Mouse (Mus musculus): ENCODE measurements around the gene Macrod1. TPM values are rescaled to one million over a fixed set of nuclear protein-coding genes. Genes with fewer than 3 reads are reported as not detected.
"Not testable (repeated sequence)": the region's sequence is repeated elsewhere in the genome, so short reads cannot be mapped to it uniquely, and the experiment has no call there.

The Macrod1 gene
- polyA plus RNA-seq, 1 experiment, result 6.2 TPM

- 58% methylated on average over 34 of the region's 35 CpGs for WGBS
Measured at GRCm38 (mm10) chr19:7069781-7070763, 13.5 kb downstream of the Macrod1 start.

DNA sequence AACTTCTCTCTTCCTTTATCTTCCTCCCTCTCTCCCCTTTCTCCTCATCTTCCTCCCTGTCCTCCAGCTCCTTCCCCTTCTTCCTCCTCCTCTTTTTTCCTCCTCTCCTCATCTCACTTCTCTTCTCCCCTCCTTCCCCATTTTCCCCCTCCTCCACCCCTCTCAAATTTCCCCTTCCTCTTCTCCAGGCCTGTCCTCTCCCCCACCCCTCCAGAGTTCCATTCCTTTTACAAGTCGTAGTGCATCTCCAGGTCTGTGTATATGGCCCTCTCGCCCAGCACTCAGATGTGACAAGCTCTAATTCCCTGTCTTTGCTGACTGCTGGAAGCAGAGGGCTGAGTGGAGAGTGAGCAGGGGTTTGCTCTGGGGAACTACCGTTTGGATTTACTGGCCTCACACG is 14.2 kb downstream of the Macrod1 start:
- Histone ChIP-seq H3K4me1 (ENCODE audit: control insufficient read depth, insufficient read depth, low read length) (peaks cover 2% of the 10 kb centered on the region; the same call in 1 of the 2 replicates), H3K27ac (ENCODE audit: control insufficient read depth, insufficient read depth, low read depth, low read length, poor library complexity) (no peak overlapping the region), H3K4me3 (replicated peaks; ENCODE audit: control insufficient read depth, low read depth, low read length) (no peak overlapping the region)
- WGBS, result 60% methylated on average over 4 of the region's 4 CpGs
- no peak for TF ChIP-seq CTCF (IDR thresholded peaks at IDR 0.05; ENCODE audit: control insufficient read depth, insufficient read depth, low read length)
- TF ChIP-seq POLR2A (IDR thresholded peaks at IDR 0.05; ENCODE audit: borderline replicate concordance, control insufficient read depth, low read depth, low read length), result no peak

More at GRCm38 (mm10) chr19:7069781-7070763, 13.5 kb downstream of the Macrod1 start:
- TF ChIP-seq CTCF (IDR thresholded peaks at IDR 0.05; ENCODE audit: control insufficient read depth, insufficient read depth, low read length) (no peak), POLR2A (IDR thresholded peaks at IDR 0.05; ENCODE audit: borderline replicate concordance, control insufficient read depth, low read depth, low read length) (no peak)
- no peak overlapping the region for H3K4me3 ChIP-seq (replicated peaks; ENCODE audit: control insufficient read depth, low read depth, low read length)
- peaks cover 2% of the 10 kb centered on the region; the same call in 1 of the 2 replicates for H3K4me1 ChIP-seq (ENCODE audit: control insufficient read depth, insufficient read depth, low read length)
- H3K27ac ChIP-seq (ENCODE audit: control insufficient read depth, insufficient read depth, low read depth, low read length, poor library complexity), result no peak overlapping the region

DNA sequence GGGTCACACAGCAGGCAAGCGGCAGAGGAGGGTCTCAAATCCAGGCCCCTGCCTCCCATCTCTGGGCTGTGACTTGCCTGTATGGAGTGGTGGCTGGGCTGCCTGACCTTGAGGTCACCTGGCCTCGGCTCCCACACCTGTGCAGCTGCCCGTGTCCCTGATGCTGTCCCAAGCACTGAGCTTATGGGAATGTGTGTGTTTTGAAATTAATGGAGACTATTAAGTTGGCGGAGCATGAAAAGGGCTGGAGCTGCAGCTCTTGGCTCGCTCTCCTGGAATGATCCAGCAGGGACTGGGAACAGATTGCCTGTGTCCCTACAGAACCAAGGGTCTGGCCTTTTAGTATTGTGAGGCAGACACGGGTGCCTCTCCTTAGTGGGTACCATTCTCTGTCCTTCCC is 15.6 kb downstream of the Macrod1 start:
- no peak for TF ChIP-seq POLR2A (IDR thresholded peaks at IDR 0.05; ENCODE audit: borderline replicate concordance, control insufficient read depth, low read depth, low read length)
- Histone ChIP-seq H3K27ac (ENCODE audit: control insufficient read depth, insufficient read depth, low read depth, low read length, poor library complexity) (no peak overlapping the region), H3K4me3 (replicated peaks; ENCODE audit: control insufficient read depth, low read depth, low read length) (no peak overlapping the region), H3K4me1 (ENCODE audit: control insufficient read depth, insufficient read depth, low read length) (no peaks in the 10 kb centered on the region; the same call in 1 of the 2 replicates)
- WGBS, result 81% methylated on average over 6 of the region's 6 CpGs

- WGBS, result 87% methylated on average over 12 of the region's 12 CpGs
- Histone ChIP-seq H3K27ac (ENCODE audit: control insufficient read depth, insufficient read depth, low read depth, low read length, poor library complexity) (no peak overlapping the region), H3K4me1 (ENCODE audit: control insufficient read depth, insufficient read depth, low read length) (no peaks in the 10 kb centered on the region; the same call in 1 of the 2 replicates), H3K4me3 (replicated peaks; ENCODE audit: control insufficient read depth, low read depth, low read length) (no peak overlapping the region)
- TF ChIP-seq POLR2A (IDR thresholded peaks at IDR 0.05; ENCODE audit: borderline replicate concordance, control insufficient read depth, low read depth, low read length) (no peak), CTCF (IDR thresholded peaks at IDR 0.05; ENCODE audit: control insufficient read depth, insufficient read depth, low read length) (no peak)
Measured at GRCm38 (mm10) chr19:7073997-7074781, 17.6 kb downstream of the Macrod1 start.

DNA sequence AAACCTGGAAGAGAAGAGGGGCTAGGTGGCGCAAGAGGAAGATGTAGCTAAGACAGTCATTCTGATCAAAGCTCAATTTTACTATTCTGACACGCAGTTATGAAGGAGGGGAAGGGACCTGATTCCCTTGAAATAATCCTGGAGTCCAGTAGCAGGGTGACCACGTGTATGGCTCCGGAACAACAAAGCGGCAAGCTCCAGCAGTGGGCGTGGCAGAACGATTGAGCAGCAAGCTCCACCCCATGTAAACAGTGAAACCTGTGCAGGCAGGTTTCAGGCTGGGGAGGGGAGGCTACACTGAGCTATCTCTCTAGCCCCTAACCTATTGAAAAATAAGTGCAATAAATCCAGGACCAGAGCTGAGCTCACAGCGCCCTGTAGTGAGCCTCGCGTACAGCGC is 18.7 kb downstream of the Macrod1 start:
- WGBS, result 87% methylated on average over 11 of the region's 11 CpGs
- not testable (repeated sequence) for H3K4me1 ChIP-seq (ENCODE audit: control insufficient read depth, insufficient read depth, low read length); H3K27ac ChIP-seq (ENCODE audit: control insufficient read depth, insufficient read depth, low read depth, low read length, poor library complexity); H3K4me3 ChIP-seq (replicated peaks; ENCODE audit: control insufficient read depth, low read depth, low read length)

- Histone ChIP-seq H3K4me3 (replicated peaks; ENCODE audit: control insufficient read depth, low read depth, low read length) (no peak overlapping the region), H3K4me1 (ENCODE audit: control insufficient read depth, insufficient read depth, low read length) (no peaks in the 10 kb centered on the region; the same call in 1 of the 2 replicates), H3K27ac (ENCODE audit: control insufficient read depth, insufficient read depth, low read depth, low read length, poor library complexity) (no peak overlapping the region)
- TF ChIP-seq POLR2A (IDR thresholded peaks at IDR 0.05; ENCODE audit: borderline replicate concordance, control insufficient read depth, low read depth, low read length), result no peak
- no peak for TF ChIP-seq CTCF (IDR thresholded peaks at IDR 0.05; ENCODE audit: control insufficient read depth, insufficient read depth, low read length)
- 82% methylated on average over 9 of the region's 9 CpGs for WGBS
Measured at GRCm38 (mm10) chr19:7077666-7078065, 21.1 kb downstream of the Macrod1 start.

GRCm38 (mm10) chr19:7078271-7078670 is 21.7 kb downstream of the Macrod1 start:
- 85% methylated on average over 7 of the region's 7 CpGs for WGBS
- no peaks in the 10 kb centered on the region; the same call in 1 of the 2 replicates for H3K4me1 ChIP-seq (ENCODE audit: control insufficient read depth, insufficient read depth, low read length)

More at GRCm38 (mm10) chr19:7078271-7078670, 21.7 kb downstream of the Macrod1 start:
- no peak overlapping the region for H3K4me3 ChIP-seq (replicated peaks; ENCODE audit: control insufficient read depth, low read depth, low read length)
- H3K27ac ChIP-seq (ENCODE audit: control insufficient read depth, insufficient read depth, low read depth, low read length, poor library complexity), result no peak overlapping the region
- TF ChIP-seq POLR2A (IDR thresholded peaks at IDR 0.05; ENCODE audit: borderline replicate concordance, control insufficient read depth, low read depth, low read length), result no peak
- no peak for TF ChIP-seq CTCF (IDR thresholded peaks at IDR 0.05; ENCODE audit: control insufficient read depth, insufficient read depth, low read length)
